Mouse (Mus musculus) heart, embryonic 11.5 days (tissue): ENCODE results near the gene Uba52. TPM values are rescaled to one million over a fixed set of nuclear protein-coding genes. Genes with fewer than 3 reads are reported as not detected.
A peak's percentile ranks its signal among the peaks of the same experiment; 100 is the strongest.

Source experiments
- ATAC-seq: fragments of 200-750 bp; cut with Nextera tagmentation; replicated peaks from 2 replicates; pipeline ENCODE4 v1.8.0; 2017; ENCODE audit warnings: moderate library complexity; ENCODE audit not compliant: insufficient number of reproducible peaks, low FRiP score, low TSS enrichment
- H3K27ac ChIP-seq: fragments of 300-500 bp; sonication (generic); 2 replicates; pipeline ENCODE4 v1.5.1; 2014; ENCODE audit warnings: mild to moderate bottlenecking, low read depth, low read length
- H3K27me3 ChIP-seq: fragments of 300-500 bp; sonication (generic); 2 replicates; pipeline ENCODE4 v1.6.1; 2014; ENCODE audit warnings: mild to moderate bottlenecking, low read length, mixed read lengths; ENCODE audit not compliant: control insufficient read depth, insufficient read depth
- H3K36me3 ChIP-seq: fragments of 300-500 bp; sonication (generic); 2 replicates; pipeline ENCODE4 v1.6.1; 2014; ENCODE audit warnings: mild to moderate bottlenecking, low read length, moderate library complexity, mixed read lengths; ENCODE audit not compliant: control insufficient read depth, insufficient read depth
- H3K4me1 ChIP-seq: fragments of 300-500 bp; sonication (generic); 2 replicates; pipeline ENCODE4 v1.6.1; 2014; ENCODE audit warnings: low read length; ENCODE audit not compliant: control insufficient read depth, insufficient read depth
- H3K4me2 ChIP-seq: fragments of 300-500 bp; sonication (generic); 2 replicates; pipeline ENCODE4 v1.6.1; 2014; ENCODE audit warnings: mild to moderate bottlenecking, moderate library complexity
- H3K4me3 ChIP-seq: fragments of 300-500 bp; sonication (generic); 2 replicates; pipeline ENCODE4 v1.5.1; 2014; ENCODE audit warnings: low read depth, low read length
- H3K9ac ChIP-seq: fragments of 300-500 bp; sonication (generic); 2 replicates; pipeline ENCODE4 v1.6.1; 2014; ENCODE audit warnings: mild to moderate bottlenecking, low read depth, low read length, moderate library complexity
- H3K9me3 ChIP-seq: fragments of 300-500 bp; sonication (generic); replicated peaks from 2 replicates; pipeline ENCODE4 v1.6.1; 2016; ENCODE audit warnings: low read length; ENCODE audit not compliant: control insufficient read depth
- WGBS: fragments of 180-500 bp; shearing (Covaris S2); extraction: QIAGEN DNeasy Blood & Tissue Kit; methylation state at CpG from one replicate; pipeline ENCODE4 v1.1.7; 2014; ENCODE audit not compliant: insufficient replicate concordance; 5-methylcytosine and 5-hydroxymethylcytosine counted together
- polyA plus RNA-seq: library from polyadenylated mRNA; unstranded; fragments of >200 nt; fragmentation: Nextera tagmentation; extraction: Ambion mirVana; gene quantifications from 2 replicates; pipeline ENCODE4 v1.2.1, GENCODE M21; 2014

Uba52 gene
- polyA plus RNA-seq, 1 experiment from 2014 or later: 827 TPM

GRCm38 (mm10) chr8:70504291-70504716, 6.3 kb downstream of the Uba52 start:
- no peak overlapping the region for H3K27ac ChIP-seq
- H3K9ac ChIP-seq: no peak overlapping the region
- no peak overlapping the region; the same call in 1 of the 2 replicates for H3K4me2 ChIP-seq
- ATAC-seq: no peak
- H3K4me1 ChIP-seq: peaks cover 37% of the 10 kb centered on the region
- H3K27me3 ChIP-seq: peaks cover 49% of the 10 kb centered on the region
- no peak overlapping the region; the same call in 1 of the 2 replicates for H3K4me3 ChIP-seq
- no peaks in the 10 kb centered on the region for H3K9me3 ChIP-seq
- WGBS: 57% methylated on average over 16 of the region's 16 CpGs
- H3K36me3 ChIP-seq: peaks cover 10% of the 10 kb centered on the region

GRCm38 (mm10) chr8:70503062-70503750, 7.4 kb downstream of the Uba52 start:
- 14% methylated on average over 46 of the region's 46 CpGs for WGBS
- Histone ChIP-seq H3K4me2 (peak overlapping the region; percentile 15; the same call in 1 of the 2 replicates), H3K27me3 (peaks cover 60% of the 10 kb centered on the region), H3K36me3 (peaks cover 4% of the 10 kb centered on the region), H3K4me1 (peaks cover 29% of the 10 kb centered on the region), H3K4me3 (no peak overlapping the region), H3K9ac (no peak overlapping the region), H3K9me3 (no peaks in the 10 kb centered on the region), H3K27ac (no peak overlapping the region)
- 0 out of 2 replicates have a peak, but pooled peaks have one; percentile 13 for ATAC-seq

- Histone ChIP-seq H3K27ac (no peak overlapping the region), H3K27me3 (peaks cover 65% of the 10 kb centered on the region), H3K4me1 (peaks cover 29% of the 10 kb centered on the region), H3K4me3 (peak overlapping the region; percentile 19), H3K4me2 (peak overlapping the region; percentile 52), H3K36me3 (no peaks in the 10 kb centered on the region), H3K9ac (0 out of 2 replicates have a peak overlapping the region, but pooled peaks have one; percentile 43), H3K9me3 (no peaks in the 10 kb centered on the region)
- 25% methylated on average over 12 of the region's 12 CpGs for WGBS
- no peak for ATAC-seq
These were observed 8.1 kb downstream of the Uba52 start for GRCm38 (mm10) chr8:70502540-70502939.

- Histone ChIP-seq H3K9me3 (no peaks in the 10 kb centered on the region), H3K27me3 (peaks cover 68% of the 10 kb centered on the region), H3K9ac (peak overlapping the region; percentile 43; the same call in 1 of the 2 replicates), H3K4me3 (peak overlapping the region; percentile 19), H3K27ac (no peak overlapping the region), H3K4me1 (peaks cover 29% of the 10 kb centered on the region), H3K36me3 (no peaks in the 10 kb centered on the region), H3K4me2 (peak overlapping the region; percentile 52)
- 14% methylated on average over 23 of the region's 23 CpGs for WGBS
- ATAC-seq: no peak
These were observed 8.6 kb downstream of the Uba52 start for GRCm38 (mm10) chr8:70501820-70502529.

- no peak overlapping the region; the same call in 1 of the 2 replicates for H3K9ac ChIP-seq
- peaks cover 25% of the 10 kb centered on the region for H3K4me1 ChIP-seq
- no peak for ATAC-seq
These were observed 10.0 kb downstream of the Uba52 start for GRCm38 (mm10) chr8:70500386-70501301.

GRCm38 (mm10) chr8:70495771-70496062, 14.9 kb downstream of the Uba52 start:
- peak overlapping the region; percentile 18 for H3K4me3 ChIP-seq

More at GRCm38 (mm10) chr8:70500386-70501301, 10.0 kb downstream of the Uba52 start:
- no peaks in the 10 kb centered on the region for H3K36me3 ChIP-seq
- WGBS: 8% methylated on average over 35 of the region's 39 CpGs
- peaks cover 81% of the 10 kb centered on the region for H3K27me3 ChIP-seq
- no peaks in the 10 kb centered on the region for H3K9me3 ChIP-seq
- no peak overlapping the region for H3K27ac ChIP-seq
- H3K4me2 ChIP-seq: peak overlapping the region; percentile 44
- H3K4me3 ChIP-seq: peak overlapping the region; percentile 12; the same call in 1 of the 2 replicates

DNA sequence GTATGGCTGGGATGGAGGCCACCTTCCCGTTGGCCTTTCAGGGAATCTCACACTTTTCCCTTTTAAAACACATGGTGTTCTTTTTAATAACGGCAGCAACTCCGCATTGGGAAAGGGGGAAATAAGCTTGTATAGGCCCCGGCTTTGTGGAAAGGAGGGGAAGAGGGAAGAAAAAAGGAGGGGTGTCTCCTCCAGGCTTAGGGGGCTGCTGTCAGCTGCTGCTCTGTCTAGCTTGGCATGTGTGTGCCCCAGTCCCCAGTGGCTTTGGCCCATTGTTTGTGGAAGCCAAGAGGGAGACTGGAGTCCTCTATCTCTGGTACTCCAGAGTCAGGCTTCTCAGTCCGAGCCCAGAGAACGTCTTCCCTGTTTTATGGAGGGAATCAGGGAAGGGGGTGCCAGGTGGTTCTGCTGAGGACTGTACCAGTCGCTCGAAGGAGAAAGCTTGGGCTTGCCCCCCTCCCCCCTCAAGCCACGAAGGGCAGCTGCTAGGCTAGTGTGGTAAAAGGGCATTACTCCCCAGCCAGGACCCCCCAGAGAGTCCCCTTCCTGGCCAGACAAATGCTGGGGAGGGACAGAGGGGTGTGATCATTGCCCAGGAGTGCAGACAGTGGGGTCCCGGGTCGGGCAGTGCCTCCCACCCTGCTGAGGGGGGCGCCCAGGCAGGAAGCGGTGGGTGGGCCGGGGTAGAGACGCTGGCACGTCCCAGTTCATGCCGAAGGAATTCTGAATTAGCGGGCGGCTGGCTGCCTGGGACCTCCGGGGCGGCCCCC, 15.4 kb downstream of the Uba52 start:
- Histone ChIP-seq H3K4me2 (peak overlapping the region; percentile 19), H3K4me3 (peak overlapping the region; percentile 18), H3K27ac (no peak overlapping the region), H3K36me3 (no peaks in the 10 kb centered on the region), H3K4me1 (peaks cover 29% of the 10 kb centered on the region), H3K9me3 (no peaks in the 10 kb centered on the region), H3K27me3 (peaks cover 96% of the 10 kb centered on the region), H3K9ac (0 out of 2 replicates have a peak overlapping the region, but pooled peaks have one; percentile 43)
- 2% methylated on average over 21 of the region's 21 CpGs for WGBS
- no peak for ATAC-seq

More at GRCm38 (mm10) chr8:70495771-70496062, 14.9 kb downstream of the Uba52 start:
- no peak for ATAC-seq
- Histone ChIP-seq H3K4me2 (peak overlapping the region; percentile 19), H3K27ac (no peak overlapping the region), H3K9me3 (no peaks in the 10 kb centered on the region), H3K9ac (0 out of 2 replicates have a peak overlapping the region, but pooled peaks have one; percentile 43), H3K4me1 (peaks cover 30% of the 10 kb centered on the region), H3K36me3 (no peaks in the 10 kb centered on the region), H3K27me3 (peaks cover 96% of the 10 kb centered on the region)
- WGBS: 8% methylated on average over 11 of the region's 12 CpGs
